Mouse (Mus musculus) kidney, postnatal 36 days (tissue): ENCODE results near the gene Fpgs.

Experiments used
- DNase-seq, 2 experiments: peaks; one replicate each; pipeline ENCODE4 v3.0.0; 2021 to 2022; ENCODE audit warnings: mixed read lengths in 2 of 2

The Fpgs gene

GRCm38 (mm10) chr2:32704021-32704421 lies at the start of gene Fpgs:
Gene Fpgs (minus strand): TSS chr2:32704145.
- peak; percentile 90 to 93 for DNase-seq

DNA sequence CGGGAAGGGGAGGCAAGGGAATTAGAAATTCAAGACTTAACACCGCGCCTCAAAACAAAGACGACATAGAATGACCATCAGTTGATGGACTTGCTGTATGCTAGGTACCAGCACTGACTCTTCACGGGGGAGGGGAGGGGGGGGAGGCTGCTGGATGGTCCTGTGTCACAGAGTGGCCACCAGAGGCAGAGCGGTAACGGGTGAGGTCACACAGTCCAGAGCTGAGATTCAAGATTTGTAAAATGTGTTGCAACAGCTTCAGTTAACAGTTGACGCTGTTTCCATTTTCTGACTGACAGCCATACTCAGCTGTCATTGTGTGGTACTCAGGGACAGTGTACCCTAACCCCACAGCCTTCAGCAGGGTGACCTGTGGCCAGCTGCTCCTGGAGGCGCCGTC lies 48.2 kb upstream of the Fpgs start:
- DNase-seq, result no peak

GRCm38 (mm10) chr2:32751665-32752033 lies 47.7 kb upstream of the Fpgs start:
- DNase-seq, result no peak

- peak; percentile 88 to 90 for DNase-seq
Observed at GRCm38 (mm10) chr2:32750887-32751664, 47.1 kb upstream of the Fpgs start.

- DNase-seq, result no peak
Observed at GRCm38 (mm10) chr2:32750199-32750598, 46.3 kb upstream of the Fpgs start.

DNA sequence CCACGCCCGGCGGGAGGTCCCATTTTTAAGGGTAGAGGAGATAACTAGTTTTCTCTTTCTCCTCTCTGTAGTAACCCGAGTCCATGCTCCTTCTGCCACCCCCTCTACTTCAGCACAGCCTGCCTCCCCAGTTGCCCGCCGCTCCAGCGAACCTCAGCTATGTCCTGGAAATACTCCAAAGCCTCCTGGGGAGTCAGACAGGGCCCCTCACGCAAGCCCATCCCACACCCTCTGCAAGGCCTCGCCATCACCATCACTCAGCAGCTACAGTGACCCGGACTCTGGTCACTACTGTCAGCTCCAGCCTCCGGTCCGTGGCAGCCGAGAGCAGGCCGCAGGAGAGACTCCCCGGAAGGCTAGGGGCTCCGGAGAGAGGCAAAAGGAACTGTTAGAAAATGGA lies 45.1 kb upstream of the Fpgs start:
- no peak for DNase-seq

DNA sequence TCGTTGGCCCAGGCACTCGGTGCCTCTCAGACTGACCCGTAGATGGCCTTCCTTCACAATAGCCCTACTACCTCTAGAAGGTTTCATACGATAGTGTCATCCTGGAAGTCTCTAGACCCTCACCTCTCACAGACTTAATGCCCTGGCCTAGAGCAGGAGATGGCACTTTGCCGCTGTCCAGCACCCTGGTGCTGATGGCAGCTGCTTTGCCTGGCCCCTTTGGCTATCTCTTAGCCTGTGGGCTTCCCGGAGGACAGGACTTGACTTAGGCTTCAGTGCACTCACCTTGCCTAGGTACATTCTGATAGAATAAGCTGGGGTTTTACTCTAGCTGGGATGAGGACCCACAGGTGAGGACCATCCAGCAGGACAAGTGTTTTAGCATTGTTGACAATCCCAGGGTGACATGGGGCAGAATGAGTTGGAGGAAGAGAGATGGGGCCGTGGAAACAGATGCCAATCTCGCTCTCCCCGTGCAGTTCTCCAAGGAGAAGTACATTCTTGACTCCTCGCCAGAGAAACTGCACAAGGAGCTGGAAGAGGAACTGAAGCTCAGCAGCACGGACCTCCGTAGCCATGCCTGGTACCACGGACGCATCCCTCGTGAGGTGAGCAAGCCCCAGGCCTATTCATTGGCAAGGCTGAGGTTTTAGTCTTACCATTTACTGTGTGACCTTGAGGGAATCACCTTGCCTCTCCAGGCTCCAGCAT lies 40.5 kb upstream of the Fpgs start:
- peak in 1 of 2 experiments; percentile 54 for DNase-seq

DNA sequence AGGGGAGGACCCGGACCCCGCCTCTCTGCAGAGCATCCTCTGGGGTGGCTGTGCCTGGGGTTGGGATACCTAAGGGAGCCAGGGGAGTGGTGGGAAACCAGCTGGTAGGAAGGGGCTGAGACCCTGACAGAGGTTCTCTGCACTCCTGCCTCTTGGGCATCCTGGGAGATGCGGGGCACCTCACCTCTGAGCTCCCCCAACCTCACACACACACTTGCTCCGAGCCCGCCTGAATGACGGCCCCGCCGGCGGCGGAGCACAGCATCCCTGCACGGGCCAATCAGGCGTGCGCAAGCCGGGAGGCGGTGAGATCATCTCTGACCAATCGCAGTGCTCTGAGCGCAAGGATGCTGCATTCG lies 38.2 kb upstream of the Fpgs start:
- no peak for DNase-seq

GRCm38 (mm10) chr2:32741273-32742172 lies 37.6 kb upstream of the Fpgs start:
- DNase-seq, result peak in 1 of 2 experiments; percentile 44

DNA sequence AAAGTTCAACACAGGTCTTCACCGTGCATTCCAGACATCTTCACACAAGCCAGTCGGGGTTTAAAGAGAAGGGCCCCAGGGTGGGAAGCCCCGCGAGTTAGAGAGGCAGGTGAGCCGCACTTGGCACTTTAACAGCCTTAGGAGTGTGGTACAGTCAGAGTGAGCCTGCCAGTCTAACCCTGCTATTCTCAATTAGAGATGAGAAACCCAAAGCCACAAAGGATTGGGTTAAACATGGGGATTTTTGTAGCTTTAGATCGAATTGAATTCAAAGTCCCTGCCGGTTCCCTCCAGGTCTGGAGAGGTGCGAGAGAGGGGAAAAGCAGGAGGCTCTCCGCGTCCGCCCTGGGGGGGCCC lies 36.9 kb upstream of the Fpgs start, which contains the start of gene 6330409D20Rik:
TSS of gene 6330409D20Rik (minus strand) at position 101 of the 357 bp plus-strand sequence.
- no peak for DNase-seq

- DNase-seq, result no peak
Observed at GRCm38 (mm10) chr2:32739311-32739710, 35.4 kb upstream of the Fpgs start.

DNA sequence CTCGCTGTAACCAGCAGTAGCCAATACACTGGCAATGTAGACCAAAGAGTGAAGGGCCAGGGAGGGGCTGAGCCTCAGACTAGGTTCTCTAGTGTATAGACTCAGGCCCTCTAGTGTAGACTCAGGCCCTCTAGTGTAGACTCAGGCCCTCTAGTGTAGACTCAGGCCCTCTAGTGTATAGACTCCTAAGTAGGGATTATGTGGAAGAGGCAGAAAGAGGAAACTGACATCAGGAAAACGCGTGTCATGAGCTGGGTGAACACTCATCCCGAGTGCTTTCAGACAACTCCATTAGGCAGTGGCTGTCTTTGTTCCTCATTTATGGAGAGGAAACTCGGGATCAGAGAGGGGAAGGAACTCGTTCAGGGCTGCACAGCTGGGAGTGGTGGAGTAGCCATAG lies 33.1 kb upstream of the Fpgs start:
- no peak for DNase-seq

DNA sequence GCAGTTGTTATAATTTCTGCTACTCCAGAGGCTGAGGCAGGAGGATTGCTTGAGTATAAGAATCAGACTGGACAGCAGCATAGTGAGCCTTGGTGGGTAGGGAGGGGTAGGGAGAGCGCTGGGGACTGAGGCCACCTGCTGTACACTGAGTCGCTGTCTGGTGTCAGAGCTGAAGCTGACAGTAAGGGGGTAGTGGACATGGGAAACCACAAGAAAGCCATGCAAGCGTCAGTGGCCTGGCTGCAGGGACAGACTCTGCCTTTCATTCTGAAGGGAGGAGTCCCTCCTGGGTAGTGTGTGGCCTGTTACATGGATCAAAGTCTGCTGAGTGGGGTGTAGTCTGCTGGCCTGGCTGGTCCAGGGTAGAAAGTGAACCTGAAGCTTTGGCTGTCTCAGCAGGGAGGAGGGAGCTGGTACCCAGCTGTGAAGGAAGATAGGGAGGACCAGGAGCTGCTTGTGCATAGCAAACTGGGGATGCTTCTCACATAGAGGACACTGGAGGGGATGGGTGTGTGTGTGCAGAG lies 32.4 kb upstream of the Fpgs start:
- peak; percentile 37 to 46 for DNase-seq

GRCm38 (mm10) chr2:32734933-32735332 lies 31.0 kb upstream of the Fpgs start:
- peak; percentile 83 to 85 for DNase-seq

- peak; percentile 42 to 61 for DNase-seq
Observed at GRCm38 (mm10) chr2:32734480-32734879, 30.5 kb upstream of the Fpgs start.

- DNase-seq, result peak; percentile 40 to 60
Observed at GRCm38 (mm10) chr2:32732695-32733094, 28.8 kb upstream of the Fpgs start.

GRCm38 (mm10) chr2:32731911-32732310 lies 28.0 kb upstream of the Fpgs start:
- peak in 1 of 2 experiments; percentile 48 for DNase-seq

- no peak for DNase-seq
Observed at GRCm38 (mm10) chr2:32730854-32731253, 26.9 kb upstream of the Fpgs start.

GRCm38 (mm10) chr2:32729547-32729946 lies 25.6 kb upstream of the Fpgs start:
- DNase-seq, result no peak

DNA sequence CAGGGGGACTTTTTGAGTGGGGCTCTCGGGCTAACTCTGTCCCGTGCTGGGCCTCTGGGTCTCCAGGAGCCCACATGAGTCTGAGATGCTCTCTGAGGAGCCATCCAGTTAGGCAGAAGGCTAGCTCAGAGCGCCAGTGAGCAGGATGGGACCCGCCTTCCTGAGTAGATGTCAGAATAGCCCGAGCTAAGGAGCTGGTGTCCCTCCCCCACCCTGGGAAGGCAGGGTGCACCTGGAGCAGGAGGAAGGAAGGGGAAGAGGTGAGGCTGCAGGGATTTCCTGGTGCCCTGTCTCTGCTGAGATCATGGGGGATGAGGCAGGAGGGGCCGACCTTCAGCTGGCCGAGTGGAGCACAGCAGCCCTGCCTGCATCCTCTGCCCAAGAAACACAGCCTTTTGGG lies 24.5 kb upstream of the Fpgs start:
- peak; percentile 80 to 88 for DNase-seq

- peak; percentile 97 to 99 for DNase-seq
Observed at GRCm38 (mm10) chr2:32727435-32727834, 23.5 kb upstream of the Fpgs start.

DNA sequence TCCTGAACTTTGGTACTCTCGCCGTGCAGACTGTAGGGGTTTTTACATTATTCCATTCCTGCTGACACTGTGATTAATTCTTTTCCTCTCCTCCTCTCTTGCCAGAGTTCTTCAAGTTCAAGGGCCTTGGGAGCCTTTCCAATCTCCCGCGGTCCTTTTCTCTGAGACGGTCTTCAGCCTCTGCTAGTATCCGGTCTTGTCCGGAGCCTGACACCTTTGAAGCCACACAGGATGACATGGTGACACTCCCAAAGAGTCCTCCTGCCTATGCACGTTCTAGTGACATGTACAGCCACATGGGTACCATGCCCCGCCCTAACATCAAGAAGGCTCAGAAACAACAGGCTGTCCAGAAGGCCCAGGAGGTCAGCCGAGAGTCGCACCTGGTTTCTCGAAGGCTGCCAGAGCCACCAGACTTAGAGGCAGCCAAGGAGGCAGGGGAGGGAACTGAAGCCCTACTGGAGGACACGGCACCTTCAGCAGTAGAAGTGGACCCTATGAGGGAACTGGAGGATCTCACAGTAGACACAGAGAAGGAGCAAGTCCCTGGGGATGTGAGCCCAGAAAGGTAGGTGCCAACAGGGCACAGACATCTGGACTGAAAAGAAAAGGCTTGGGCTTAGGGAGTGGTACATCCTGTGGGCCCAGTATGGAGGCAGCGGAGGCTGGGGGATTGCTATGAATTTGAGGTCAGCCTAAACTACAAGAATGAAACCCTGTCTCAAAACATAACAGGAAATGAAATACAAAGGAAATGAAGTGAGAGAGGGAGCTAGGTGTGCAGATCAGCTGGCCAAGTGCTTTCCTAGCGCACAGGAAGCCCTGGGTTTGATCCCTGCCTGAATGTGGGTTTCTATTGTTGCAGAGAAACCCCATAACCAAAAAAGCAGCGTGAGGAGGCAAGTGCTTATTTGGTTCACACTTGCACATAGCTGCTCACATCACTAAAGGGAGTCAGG lies 21.2 kb upstream of the Fpgs start:
- DNase-seq, result peak; percentile 60 to 64
